In genomic region chr12:33062379-33062778, GRCm38 (mm10) we compare ENCODE assay signal across 6 mouse cellular contexts. TPM values are rescaled to one million over a fixed set of nuclear protein-coding genes. Genes with fewer than 3 reads are reported as not detected.
"Had no signal": no experiment of that assay in that cellular context is flagged by ENCODE, and none has a peak within 500 bp of the region (broad histone marks: within the 10 kb centered on the region; RNA-seq: fewer than 3 reads in every experiment).

No protein-coding gene starts in this region.

RNA-seq across cellular contexts. Expression of gene Cdhr3, which starts 30.3 kb away (rescaled TPM):
- total RNA-seq: megakaryocyte progenitor cell, adult 5-6 weeks had no signal
- polyA plus RNA-seq: limb, embryonic 11.5 days; liver, embryonic 13.5 days; liver, postnatal 0 days; midbrain, embryonic 13.5 days; small intestine, adult 2 months had no signal
